Mouse (Mus musculus): Measurements from ENCODE around the gene Rapgef1.

DNA sequence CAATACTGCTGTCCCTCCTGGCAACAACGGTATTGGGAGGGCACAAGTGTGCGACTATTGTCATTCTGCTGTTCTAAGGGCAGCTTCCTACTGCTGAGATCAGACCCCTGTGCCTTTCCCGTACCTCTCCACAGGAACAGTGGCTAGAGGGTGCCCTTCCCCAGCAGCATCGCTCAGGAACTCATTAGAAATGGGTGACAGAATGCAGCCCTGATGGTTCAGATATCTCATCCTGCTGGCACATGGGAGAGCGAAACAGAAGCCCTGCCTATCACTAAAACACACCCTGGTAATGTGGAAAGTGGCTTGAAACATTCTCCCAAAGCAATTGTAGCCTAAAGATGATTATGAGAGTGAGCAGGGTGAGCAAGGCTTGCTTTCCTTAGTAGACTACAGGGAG is 15.0 kb downstream of the Rapgef1 start:
- TF ChIP-seq POLR2A (IDR thresholded peaks at IDR 0.05; ENCODE audit: control insufficient read depth, extremely low read depth, insufficient read depth, low read length, poor library complexity) (no peak), CTCF (IDR thresholded peaks at IDR 0.05; ENCODE audit: borderline replicate concordance, control insufficient read depth, extremely low read depth, insufficient read depth, low read length, poor library complexity) (no peak)

All from thymus, adult 2 months (tissue).